Mouse (Mus musculus) forebrain, embryonic 12.5 days (tissue): ENCODE data around the gene Pip5k1c. TPM values are rescaled to one million over a fixed set of nuclear protein-coding genes. Genes with fewer than 3 reads are reported as not detected.

Experiments
- ATAC-seq: fragments of 200-750 bp; cut with Nextera tagmentation; 2 replicates; pipeline ENCODE4 v1.8.0; 2017; ENCODE audit warnings: moderate TSS enrichment; ENCODE audit not compliant: low FRiP score
- H3K27ac ChIP-seq: fragments of 300-500 bp; sonication (generic); 2 replicates; pipeline ENCODE4 v1.5.1; 2016; ENCODE audit warnings: mild to moderate bottlenecking
- H3K27me3 ChIP-seq: fragments of 300-500 bp; sonication (generic); 2 replicates; pipeline ENCODE4 v1.6.1; 2016; ENCODE audit warnings: mild to moderate bottlenecking
- H3K36me3 ChIP-seq: fragments of 300-500 bp; sonication (generic); replicated peaks from 2 replicates; pipeline ENCODE4 v1.6.1; 2016; ENCODE audit warnings: mild to moderate bottlenecking
- H3K4me1 ChIP-seq: fragments of 300-500 bp; sonication (generic); 2 replicates; pipeline ENCODE4 v1.6.1; 2016
- H3K4me2 ChIP-seq: fragments of 300-500 bp; sonication (generic); 2 replicates; pipeline ENCODE4 v1.6.1; 2016; ENCODE audit warnings: mild to moderate bottlenecking, moderate library complexity
- H3K4me3 ChIP-seq: fragments of 300-500 bp; sonication (generic); replicated peaks from 2 replicates; pipeline ENCODE4 v1.5.1; 2016; ENCODE audit warnings: mild to moderate bottlenecking
- H3K9ac ChIP-seq: fragments of 300-500 bp; sonication (generic); 2 replicates; pipeline ENCODE4 v1.6.1; 2016; ENCODE audit warnings: mild to moderate bottlenecking
- H3K9me3 ChIP-seq: fragments of 300-500 bp; sonication (generic); 2 replicates; pipeline ENCODE4 v1.6.1; 2016
- WGBS: fragments of 180-500 bp; shearing (Covaris S2); methylation state at CpG from one replicate; pipeline ENCODE4 v1.1.7; 2016; 5-methylcytosine and 5-hydroxymethylcytosine counted together
- polyA plus RNA-seq: library from polyadenylated mRNA; unstranded; fragments of >200 nt; fragmentation: Nextera tagmentation; extraction: Ambion mirVana; gene quantifications from 2 replicates; pipeline ENCODE4 v1.2.1, GENCODE M21; 2016

The Pip5k1c gene
- polyA plus RNA-seq, 1 experiment from 2014 or later: 84.1 TPM

GRCm38 (mm10) chr10:81330007-81330406 lies 37.2 kb downstream of the Pip5k1c start:
- H3K4me3 ChIP-seq: no peak overlapping the region
- WGBS: 75% methylated on average over 4 of the region's 4 CpGs
- H3K4me1 ChIP-seq: peaks cover 3% of the 10 kb centered on the region; the same call in 1 of the 2 replicates

GRCm38 (mm10) chr10:81332277-81332676 lies 39.5 kb downstream of the Pip5k1c start:
- 18% methylated on average over 29 of the region's 29 CpGs for WGBS
- no peak for ATAC-seq
- Histone ChIP-seq H3K27ac (no peak overlapping the region), H3K36me3 (peaks cover 4% of the 10 kb centered on the region), H3K9ac (no peak overlapping the region), H3K27me3 (peaks cover 31% of the 10 kb centered on the region), H3K9me3 (no peaks in the 10 kb centered on the region), H3K4me2 (peak overlapping the region; percentile 17; the same call in 1 of the 2 replicates), H3K4me1 (peaks cover 3% of the 10 kb centered on the region), H3K4me3 (no peak overlapping the region)

More at GRCm38 (mm10) chr10:81330007-81330406, 37.2 kb downstream of the Pip5k1c start:
- peaks cover 27% of the 10 kb centered on the region for H3K36me3 ChIP-seq
- H3K4me2 ChIP-seq: no peak overlapping the region
- H3K27ac ChIP-seq: no peak overlapping the region
- H3K9ac ChIP-seq: no peak overlapping the region
- ATAC-seq: no peak
- H3K9me3 ChIP-seq: no peaks in the 10 kb centered on the region
- peaks cover 31% of the 10 kb centered on the region for H3K27me3 ChIP-seq

GRCm38 (mm10) chr10:81334324-81334723 lies 41.6 kb downstream of the Pip5k1c start:
- Histone ChIP-seq H3K9me3 (no peaks in the 10 kb centered on the region), H3K27me3 (peaks cover 45% of the 10 kb centered on the region), H3K36me3 (no peaks in the 10 kb centered on the region), H3K4me2 (no peak overlapping the region), H3K27ac (no peak overlapping the region), H3K4me1 (peaks cover 3% of the 10 kb centered on the region), H3K9ac (no peak overlapping the region), H3K4me3 (no peak overlapping the region)
- WGBS: 61% methylated on average over 11 of the region's 11 CpGs
- no peak for ATAC-seq

- no peaks in the 10 kb centered on the region for H3K9me3 ChIP-seq
- no peak for ATAC-seq
- H3K27me3 ChIP-seq: peaks cover 52% of the 10 kb centered on the region
- peaks cover 3% of the 10 kb centered on the region for H3K4me1 ChIP-seq
- no peak overlapping the region for H3K4me2 ChIP-seq
- H3K36me3 ChIP-seq: no peaks in the 10 kb centered on the region
- H3K9ac ChIP-seq: no peak overlapping the region
- no peak overlapping the region for H3K27ac ChIP-seq
- 48% methylated on average over 17 of the region's 19 CpGs for WGBS
- H3K4me3 ChIP-seq: no peak overlapping the region
Observed at GRCm38 (mm10) chr10:81335393-81336340, 42.9 kb downstream of the Pip5k1c start.

- H3K4me1 ChIP-seq: peaks cover 3% of the 10 kb centered on the region
- no peak overlapping the region for H3K4me2 ChIP-seq
- 94% methylated on average over 4 of the region's 4 CpGs for WGBS
- no peak overlapping the region for H3K4me3 ChIP-seq
- no peak overlapping the region for H3K9ac ChIP-seq
- H3K27ac ChIP-seq: no peak overlapping the region
- H3K36me3 ChIP-seq: no peaks in the 10 kb centered on the region
- H3K9me3 ChIP-seq: no peaks in the 10 kb centered on the region
- H3K27me3 ChIP-seq: peaks cover 60% of the 10 kb centered on the region
- ATAC-seq: no peak
Observed at GRCm38 (mm10) chr10:81336558-81336957, 43.8 kb downstream of the Pip5k1c start.

GRCm38 (mm10) chr10:81340551-81341332 lies 48.0 kb downstream of the Pip5k1c start:
- H3K4me1 ChIP-seq: peaks cover 8% of the 10 kb centered on the region
- H3K9ac ChIP-seq: no peak overlapping the region
- H3K36me3 ChIP-seq: peaks cover 7% of the 10 kb centered on the region
- H3K27ac ChIP-seq: no peak overlapping the region
- ATAC-seq: no peak
- no peak overlapping the region for H3K4me3 ChIP-seq
- peaks cover 71% of the 10 kb centered on the region for H3K27me3 ChIP-seq
- H3K9me3 ChIP-seq: no peaks in the 10 kb centered on the region
- no peak overlapping the region for H3K4me2 ChIP-seq
- WGBS: 37% methylated on average over 17 of the region's 17 CpGs

GRCm38 (mm10) chr10:81341333-81341949 lies 48.7 kb downstream of the Pip5k1c start:
- WGBS: 35% methylated on average over 16 of the region's 16 CpGs
- no peak overlapping the region for H3K27ac ChIP-seq
- no peak for ATAC-seq
- H3K9me3 ChIP-seq: no peaks in the 10 kb centered on the region
- peaks cover 78% of the 10 kb centered on the region for H3K27me3 ChIP-seq
- no peak overlapping the region for H3K9ac ChIP-seq
- no peak overlapping the region for H3K4me2 ChIP-seq
- peaks cover 13% of the 10 kb centered on the region for H3K4me1 ChIP-seq
- peaks cover 11% of the 10 kb centered on the region for H3K36me3 ChIP-seq
- H3K4me3 ChIP-seq: no peak overlapping the region

- Histone ChIP-seq H3K27ac (no peak within 1 kb of the TSS), H3K9me3 (no peaks in the 10 kb centered on the region), H3K4me3 (peak within 1 kb of the TSS; percentile 43), H3K4me2 (peak within 1 kb of the TSS; percentile 65), H3K4me1 (peaks cover 26% of the 10 kb centered on the region), H3K9ac (peak within 1 kb of the TSS; percentile 54), H3K27me3 (peaks cover 84% of the 10 kb centered on the region), H3K36me3 (peaks cover 18% of the 10 kb centered on the region)
- 5% methylated on average over 64 of the region's 67 CpGs for WGBS
- ATAC-seq: no peak
Observed at GRCm38 (mm10) chr10:81342686-81343505, 50.1 kb downstream of the Pip5k1c start, which contains the start of gene Gipc3. Gene Gipc3, minus strand, starts transcription at chr10:81343266.

- Histone ChIP-seq H3K4me1 (peaks cover 35% of the 10 kb centered on the region), H3K36me3 (peaks cover 26% of the 10 kb centered on the region), H3K27ac (no peak overlapping the region), H3K9me3 (no peaks in the 10 kb centered on the region), H3K27me3 (peaks cover 85% of the 10 kb centered on the region), H3K4me3 (no peak overlapping the region), H3K4me2 (no peak overlapping the region), H3K9ac (no peak overlapping the region)
- 57% methylated on average over 8 of the region's 8 CpGs for WGBS
- ATAC-seq: no peak
Observed at GRCm38 (mm10) chr10:81344421-81345161, 51.8 kb downstream of the Pip5k1c start.

GRCm38 (mm10) chr10:81345162-81345534 lies 52.4 kb downstream of the Pip5k1c start:
- no peak for ATAC-seq
- no peaks in the 10 kb centered on the region for H3K9me3 ChIP-seq
- H3K4me2 ChIP-seq: no peak overlapping the region
- peaks cover 26% of the 10 kb centered on the region for H3K36me3 ChIP-seq
- WGBS: 86% methylated on average over 4 of the region's 4 CpGs
- H3K4me1 ChIP-seq: peaks cover 40% of the 10 kb centered on the region
- H3K27ac ChIP-seq: no peak overlapping the region
- H3K4me3 ChIP-seq: no peak overlapping the region
- peaks cover 83% of the 10 kb centered on the region for H3K27me3 ChIP-seq
- H3K9ac ChIP-seq: no peak overlapping the region
